Mouse (Mus musculus) MEL (cell line): Measurements from ENCODE around the gene Eloa. TPM values are rescaled to one million over a fixed set of nuclear protein-coding genes. Genes with fewer than 3 reads are reported as not detected.

ENCODE experiments used
- DNase-seq: peaks from one replicate; pipeline ENCODE4 v3.0.0; 2011; ENCODE audit warnings: low read depth, low spot score
- H3K27ac ChIP-seq: 2 replicates; pipeline ENCODE4 v1.5.1; 2012; ENCODE audit warnings: low read depth, mild to moderate bottlenecking, control low read depth, low read length, moderate library complexity; ENCODE audit not compliant: control insufficient read depth
- H3K27me3 ChIP-seq, 2 experiments: fragments of 150-350 bp in 1 of 2; sonication (generic) in 1 of 2; 2 replicates each; pipeline ENCODE4 v1.6.1; 2012; ENCODE audit warnings: low read length in 2 of 2, mild to moderate bottlenecking in 2 of 2, improper control_type of control experiment in 1 of 2, moderate library complexity in 1 of 2; ENCODE audit not compliant: insufficient read depth in 2 of 2, control insufficient read depth in 1 of 2
- H3K36me3 ChIP-seq, 2 experiments: 2 replicates each; pipeline ENCODE4 v1.6.1; 2012 to 2014; ENCODE audit warnings: low read length in 2 of 2, improper control_type of control experiment in 1 of 2, inconsistent platforms in 1 of 2, mild to moderate bottlenecking in 1 of 2; ENCODE audit not compliant: insufficient read depth in 2 of 2, control insufficient read depth in 1 of 2
- H3K4me1 ChIP-seq, 2 experiments: fragments of 150-350 bp in 1 of 2; sonication (generic) in 1 of 2; 2 replicates each; pipeline ENCODE4 v1.6.1; 2012; ENCODE audit warnings: low read length in 2 of 2, improper control_type of control experiment in 1 of 2, mild to moderate bottlenecking in 1 of 2; ENCODE audit not compliant: insufficient read depth in 2 of 2, control insufficient read depth in 1 of 2
- H3K4me3 ChIP-seq, 2 experiments: fragments of 150-350 bp in 1 of 2; sonication (generic) in 1 of 2; 2 replicates each; pipeline ENCODE4 v1.5.1; 2012; ENCODE audit warnings: low read depth in 2 of 2, low read length in 2 of 2, mild to moderate bottlenecking in 2 of 2, moderate library complexity in 2 of 2, control low read depth in 1 of 2, improper control_type of control experiment in 1 of 2; ENCODE audit not compliant: control insufficient read depth in 1 of 2, insufficient read depth in 1 of 2
- H3K79me2 ChIP-seq: 2 replicates; pipeline ENCODE4 v1.6.1; 2012; ENCODE audit warnings: mild to moderate bottlenecking, low read length, moderate library complexity; ENCODE audit not compliant: control insufficient read depth, poor library complexity, insufficient read depth
- H3K9ac ChIP-seq: 2 replicates; pipeline ENCODE4 v1.6.1; 2012; ENCODE audit warnings: low read depth, mild to moderate bottlenecking, control low read depth, low read length, moderate library complexity; ENCODE audit not compliant: control insufficient read depth, poor library complexity, severe bottlenecking
- H3K9me3 ChIP-seq: fragments of 150-350 bp; sonication (generic); replicated peaks from 2 replicates; pipeline ENCODE4 v1.6.1; 2012; ENCODE audit warnings: mild to moderate bottlenecking, low read length, improper control_type of control experiment, moderate library complexity; ENCODE audit not compliant: insufficient read depth
- BHLHE40 ChIP-seq: IDR thresholded peaks from 2 replicates; pipeline ENCODE4 v1.6.1; 2012; ENCODE audit warnings: low read depth, mild to moderate bottlenecking, inconsistent platforms, low read length, improper control_type of control experiment, borderline replicate concordance
- CHD1 ChIP-seq: IDR thresholded peaks from 2 replicates; pipeline ENCODE4 v1.6.1; 2012; ENCODE audit warnings: low read depth, mild to moderate bottlenecking, inconsistent platforms, low read length, improper control_type of control experiment
- CHD2 ChIP-seq: IDR thresholded peaks from 2 replicates; pipeline ENCODE4 v1.6.1; 2011; ENCODE audit warnings: low read length, improper control_type of control experiment
- CTCF ChIP-seq, 3 experiments: IDR thresholded peaks in 2 of 3; conservative IDR thresholded peaks in 1 of 3; 2 replicates each; pipeline ENCODE4 v1.5.1; 2011 to 2012; ENCODE audit warnings: low read length in 3 of 3, low read depth in 2 of 3, mild to moderate bottlenecking in 2 of 3, improper control_type of control experiment in 1 of 3, inconsistent platforms in 1 of 3, mixed read lengths in 1 of 3, moderate library complexity in 1 of 3; ENCODE audit not compliant: control insufficient read depth in 1 of 3, insufficient read depth in 1 of 3, poor library complexity in 1 of 3, severe bottlenecking in 1 of 3
- ELF1 ChIP-seq: IDR thresholded peaks from 2 replicates; pipeline ENCODE4 v1.6.1; 2014; ENCODE audit warnings: low read depth, mild to moderate bottlenecking, inconsistent platforms, low read length, improper control_type of control experiment, moderate library complexity
- EP300 ChIP-seq, 2 experiments: IDR thresholded peaks; 2 replicates each; pipeline ENCODE4 v1.6.1; 2011; ENCODE audit warnings: improper control_type of control experiment in 2 of 2, low read length in 2 of 2, low read depth in 1 of 2, mild to moderate bottlenecking in 1 of 2
- ETS1 ChIP-seq: IDR thresholded peaks from 2 replicates; pipeline ENCODE4 v1.6.1; 2012; ENCODE audit warnings: low read depth, mild to moderate bottlenecking, inconsistent platforms, low read length, improper control_type of control experiment, moderate library complexity
- GABPA ChIP-seq: IDR thresholded peaks from 2 replicates; pipeline ENCODE4 v1.6.1; 2012; ENCODE audit warnings: low read depth, mild to moderate bottlenecking, inconsistent platforms, low read length, improper control_type of control experiment, moderate library complexity
- HCFC1 ChIP-seq: IDR thresholded peaks from 2 replicates; pipeline ENCODE4 v1.6.1; 2012; ENCODE audit warnings: low read depth, mild to moderate bottlenecking, inconsistent platforms, low read length, improper control_type of control experiment, moderate library complexity
- KAT2A ChIP-seq: conservative IDR thresholded peaks from 2 replicates; pipeline ENCODE4 v1.6.1; 2012; ENCODE audit warnings: low read depth, low read length, improper control_type of control experiment, inconsistent platforms
- MAX ChIP-seq: IDR thresholded peaks from 2 replicates; pipeline ENCODE4 v1.6.1; 2011; ENCODE audit warnings: low read length, improper control_type of control experiment
- MAZ ChIP-seq: IDR thresholded peaks from 2 replicates; pipeline ENCODE4 v1.6.1; 2012; ENCODE audit warnings: low read depth, mild to moderate bottlenecking, inconsistent platforms, low read length, improper control_type of control experiment
- MXI1 ChIP-seq: IDR thresholded peaks from 2 replicates; pipeline ENCODE4 v1.6.1; 2011; ENCODE audit warnings: mild to moderate bottlenecking, low read depth, low read length, improper control_type of control experiment
- MYB ChIP-seq: IDR thresholded peaks from 2 replicates; pipeline ENCODE4 v1.6.1; 2011; ENCODE audit warnings: mild to moderate bottlenecking, low read depth, low read length, improper control_type of control experiment
- MYC ChIP-seq: IDR thresholded peaks from 2 replicates; pipeline ENCODE4 v1.6.1; 2011; ENCODE audit warnings: low read depth, mild to moderate bottlenecking, low read length, improper control_type of control experiment, moderate library complexity
- NELFE ChIP-seq: IDR thresholded peaks from 2 replicates; pipeline ENCODE4 v1.6.1; 2011; ENCODE audit warnings: low read depth, low read length, improper control_type of control experiment
- NRF1 ChIP-seq: IDR thresholded peaks from 2 replicates; pipeline ENCODE4 v1.6.1; 2014; ENCODE audit warnings: low read depth, mild to moderate bottlenecking, inconsistent platforms, low read length, improper control_type of control experiment, moderate library complexity; ENCODE audit not compliant: poor library complexity, insufficient read depth, severe bottlenecking
- POLR2A ChIP-seq, 2 experiments: IDR thresholded peaks; 2 replicates each; pipeline ENCODE4 v1.6.1; 2011 to 2012; ENCODE audit warnings: low read length in 2 of 2, mild to moderate bottlenecking in 2 of 2, control low read depth in 1 of 2, improper control_type of control experiment in 1 of 2, low read depth in 1 of 2, moderate library complexity in 1 of 2; ENCODE audit not compliant: control insufficient read depth in 1 of 2, insufficient read depth in 1 of 2, poor library complexity in 1 of 2
- POLR2AphosphoS2 ChIP-seq: IDR thresholded peaks from 2 replicates; pipeline ENCODE4 v1.6.1; 2011; ENCODE audit warnings: low read length, improper control_type of control experiment
- RAD21 ChIP-seq: IDR thresholded peaks from 2 replicates; pipeline ENCODE4 v1.6.1; 2011; ENCODE audit warnings: mild to moderate bottlenecking, low read depth, low read length, improper control_type of control experiment
- RCOR1 ChIP-seq: IDR thresholded peaks from 2 replicates; pipeline ENCODE4 v1.6.1; 2012; ENCODE audit warnings: low read depth, mild to moderate bottlenecking, inconsistent platforms, low read length, improper control_type of control experiment
- SIN3A ChIP-seq: IDR thresholded peaks from 2 replicates; pipeline ENCODE4 v1.6.1; 2012; ENCODE audit warnings: low read length, improper control_type of control experiment, inconsistent platforms
- SMC3 ChIP-seq: IDR thresholded peaks from 2 replicates; pipeline ENCODE4 v1.6.1; 2011; ENCODE audit warnings: low read depth, low read length, improper control_type of control experiment
- TBP ChIP-seq: IDR thresholded peaks from 2 replicates; pipeline ENCODE4 v1.8.0; 2011; ENCODE audit warnings: low read depth, low read length, improper control_type of control experiment
- TCF12 ChIP-seq: IDR thresholded peaks from 2 replicates; pipeline ENCODE4 v1.6.1; 2014; ENCODE audit warnings: low read depth, mild to moderate bottlenecking, inconsistent platforms, low read length, improper control_type of control experiment, moderate library complexity
- USF1 ChIP-seq: IDR thresholded peaks from 2 replicates; pipeline ENCODE4 v1.6.1; 2014; ENCODE audit warnings: low read depth, mild to moderate bottlenecking, inconsistent platforms, low read length, improper control_type of control experiment, moderate library complexity
- ZC3H11A ChIP-seq: IDR thresholded peaks from 2 replicates; pipeline ENCODE4 v1.6.1; 2012; ENCODE audit warnings: low read depth, mild to moderate bottlenecking, inconsistent platforms, low read length, improper control_type of control experiment
- ZMIZ1 ChIP-seq: IDR thresholded peaks from 2 replicates; pipeline ENCODE4 v1.6.1; 2012; ENCODE audit warnings: low read depth, mild to moderate bottlenecking, inconsistent platforms, low read length, improper control_type of control experiment, moderate library complexity
- polyA plus RNA-seq, 2 experiments: library from polyadenylated mRNA; stranded (reverse) in 1 of 2; unstranded in 1 of 2; fragments of >175 nt in 1 of 2; fragments of >200 nt in 1 of 2; gene quantifications; 2 replicates each; pipeline versions ENCODE4 v1.2.1 to v1.2.4; 2012; ENCODE audit warnings: low replicate concordance in 2 of 2, low read depth in 1 of 2; ENCODE audit not compliant: insufficient read length in 2 of 2, insufficient read depth in 1 of 2, missing spikeins in 1 of 2
- total RNA-seq: library from RNA; depleted of rRNA; stranded (reverse); fragments of 300-350 nt; gene quantifications from 2 replicates; pipeline ENCODE4 v1.2.3, GENCODE M21; 2012

Gene Eloa
- total and polyA plus RNA-seq, 3 experiments: 30.8 to 41.4 (median 34.1) TPM

DNA sequence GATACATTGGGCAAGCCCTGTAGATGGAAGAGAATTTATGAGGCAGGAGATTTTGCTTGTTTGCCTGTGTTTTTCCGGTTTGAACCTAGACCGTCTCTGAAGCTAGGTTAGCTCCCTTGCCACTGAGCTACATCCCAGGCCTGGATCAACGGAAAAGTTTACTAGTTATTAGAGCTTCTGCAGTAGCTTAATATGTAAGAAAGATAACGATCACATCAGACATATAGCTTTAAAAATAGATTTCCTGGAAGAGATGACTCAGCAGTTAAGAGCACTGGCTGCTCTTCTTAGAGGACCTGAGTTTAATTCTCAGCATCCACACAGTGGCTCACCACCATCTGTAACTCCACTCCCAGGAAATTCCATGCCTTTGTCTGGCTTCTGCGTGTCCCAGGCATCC, 7.1 kb upstream of the Eloa start (continued):
- TF ChIP-seq ZC3H11A (no peak), TBP (peak; percentile 16; the same call in 1 of the 2 replicates), SMC3 (no peak), RAD21 (no peak), EP300 (IDR thresholded peaks at IDR 0.05; ENCODE audit: low read depth in 1 of 2, low read length in 2 of 2) (peak; percentile 36 to 41; a peak in 2 of 4 replicates), RCOR1 (no peak), CHD2 (no peak), CTCF (IDR thresholded peaks at IDR 0.05 in 2 of 3, conservative IDR thresholded peaks at IDR 0.05 in 1 of 3; ENCODE audit: control insufficient read depth in 1 of 3, insufficient read depth in 1 of 3, low read depth in 2 of 3, low read length in 3 of 3, poor library complexity in 1 of 3, severe bottlenecking in 1 of 3) (no peak), POLR2A (IDR thresholded peaks at IDR 0.05; ENCODE audit: control insufficient read depth in 1 of 2, insufficient read depth in 1 of 2, low read depth in 1 of 2, low read length in 2 of 2, poor library complexity in 1 of 2) (no peak; a peak in 1 of 4 replicates)

DNA sequence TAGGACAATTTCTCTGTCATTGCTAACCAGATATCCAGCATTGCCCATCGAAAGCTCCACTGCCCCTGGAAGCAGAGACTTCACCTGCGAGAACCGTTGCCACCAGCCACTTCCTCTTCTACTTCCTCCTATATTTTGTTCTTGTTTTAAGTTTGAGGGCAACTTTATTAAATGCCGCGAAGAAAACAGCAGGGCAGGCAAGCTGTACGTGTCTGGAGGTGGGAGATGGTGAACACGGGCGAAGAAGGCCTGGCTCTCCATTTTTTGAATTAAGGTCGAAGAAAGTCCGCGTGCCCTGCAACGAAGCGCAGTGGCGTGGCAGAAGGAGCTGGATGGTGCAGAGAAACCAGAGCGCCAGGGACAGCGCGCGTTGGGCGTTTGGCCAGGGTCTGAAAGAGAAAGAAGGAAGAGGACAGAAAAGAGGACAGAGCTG, 6.6 kb upstream of the Eloa start:
- Histone ChIP-seq H3K9me3 (no peaks in the 10 kb centered on the region), H3K9ac (peak overlapping the region; percentile 80), H3K27ac (peak overlapping the region; percentile 94), H3K79me2 (no peaks in the 10 kb centered on the region; the same call in 1 of the 2 replicates), H3K4me1 (peaks cover 10 to 23% of the 10 kb centered on the region in 2 experiments), H3K27me3 (no peaks in the 10 kb centered on the region), H3K36me3 (peaks cover 0 to 9% of the 10 kb centered on the region in 2 experiments; a peak in 2 of 4 replicates), H3K4me3 (peak overlapping the region; percentile 29 to 63)
- peak; percentile 77 for DNase-seq
- TF ChIP-seq POLR2AphosphoS2 (peak; percentile 49; the same call in 1 of the 2 replicates), HCFC1 (0 out of 2 replicates have a peak, but pooled peaks have one; percentile 54), KAT2A (no peak; the same call in 1 of the 2 replicates), BHLHE40 (no peak), MXI1 (peak; percentile 67), CHD2 (no peak), ZC3H11A (no peak), SIN3A (peak; percentile 41; the same call in 1 of the 2 replicates), NRF1 (no peak), GABPA (no peak), ETS1 (peak; percentile 61), RCOR1 (0 out of 2 replicates have a peak, but pooled peaks have one; percentile 32), ZMIZ1 (peak; percentile 43; the same call in 1 of the 2 replicates), CHD1 (no peak), TCF12 (peak; percentile 39; the same call in 1 of the 2 replicates), EP300 (IDR thresholded peaks at IDR 0.05; ENCODE audit: low read depth in 1 of 2, low read length in 2 of 2) (peak in 1 of 2 experiments; percentile 41; a peak in 2 of 4 replicates), NELFE (peak; percentile 47), POLR2A (IDR thresholded peaks at IDR 0.05; ENCODE audit: control insufficient read depth in 1 of 2, insufficient read depth in 1 of 2, low read depth in 1 of 2, low read length in 2 of 2, poor library complexity in 1 of 2) (peak in 1 of 2 experiments; percentile 65; a peak in 2 of 4 replicates), MAZ (no peak), RAD21 (no peak), USF1 (no peak), MYB (peak; percentile 41; the same call in 1 of the 2 replicates), ELF1 (peak; percentile 54), MYC (0 out of 2 replicates have a peak, but pooled peaks have one; percentile 27), TBP (0 out of 2 replicates have a peak, but pooled peaks have one; percentile 18), MAX (peak; percentile 80)
